ENCODE assay signal across 13 mouse cellular contexts in the genomic region with DNA sequence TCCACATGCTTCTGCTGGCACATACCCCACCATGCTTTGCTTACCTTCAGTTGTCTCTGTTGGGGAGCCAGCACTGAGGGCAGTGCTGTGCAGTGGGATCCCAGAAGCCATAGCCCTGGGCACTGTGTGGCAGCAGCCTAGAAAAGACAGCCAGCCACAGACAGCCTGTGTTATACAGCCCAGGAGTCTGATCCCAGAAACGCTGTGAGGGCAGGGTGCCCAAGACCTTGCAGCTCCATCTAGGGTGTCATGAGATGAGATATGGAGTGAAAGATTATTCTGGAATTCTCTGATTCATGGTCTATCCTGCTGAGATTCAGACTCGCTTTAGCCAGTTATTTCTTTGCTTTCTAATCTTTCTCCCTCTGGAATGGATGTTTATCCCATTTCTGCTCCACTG.
"Had no signal": no experiment of that assay in that cellular context is flagged by ENCODE, and none has a peak within 500 bp of the region (broad histone marks: within the 10 kb centered on the region; RNA-seq: fewer than 3 reads in every experiment).

No protein-coding gene starts in this region.

- ATAC-seq: liver, embryonic 12.5 days; midbrain, embryonic 16.5 days had no signal

- H3K9me3 ChIP-seq: limb, embryonic 15.5 days; liver, embryonic 12.5 days; midbrain, embryonic 12.5 days had no signal

- H3K27me3 ChIP-seq: limb, embryonic 15.5 days; liver, embryonic 12.5 days; midbrain, embryonic 12.5 days had no signal

- H3K36me3 ChIP-seq: limb, embryonic 15.5 days; liver, embryonic 12.5 days; midbrain, embryonic 12.5 days had no signal

- H3K9ac ChIP-seq: limb, embryonic 15.5 days; liver, embryonic 12.5 days; lung, embryonic 14.5 days; midbrain, embryonic 12.5 days had no signal

- H3K4me3 ChIP-seq: limb, embryonic 15.5 days; liver, embryonic 12.5 days; midbrain, embryonic 12.5 days had no signal

- H3K4me2 ChIP-seq: limb, embryonic 15.5 days; liver, embryonic 12.5 days; lung, embryonic 14.5 days; midbrain, embryonic 12.5 days had no signal

- H3K4me1 ChIP-seq: limb, embryonic 15.5 days; liver, embryonic 12.5 days; midbrain, embryonic 12.5 days had no signal

- H3K27ac ChIP-seq: kidney, postnatal 0 days; limb, embryonic 15.5 days; liver, embryonic 12.5 days; midbrain, embryonic 12.5 days; stomach, postnatal 0 days had no signal

- DNase-seq: layer of hippocampus, adult 9-11 months; layer of hippocampus, postnatal 36 days; lung, embryonic 14.5 days; lung, postnatal 14 days; right cerebral cortex, adult 18-20 months; right cerebral cortex, postnatal 25 days; thymus, postnatal 14 days had no signal
